Mouse (Mus musculus): Measurements from ENCODE around the gene B430305J03Rik. TPM values are rescaled to one million over a fixed set of nuclear protein-coding genes. Genes with fewer than 3 reads are reported as not detected.
A peak's percentile ranks its signal among the peaks of the same experiment; 100 is the strongest.

The B430305J03Rik gene
- total RNA-seq (2021) (under 1 TPM in 1 of 2 experiments, not detected in 1; 0.09 TPM), polyA plus RNA-seq (2012; rRNA removed) (0.15 and 0.21 TPM in 2 replicates)
- long read RNA-seq = 0 reads

DNA sequence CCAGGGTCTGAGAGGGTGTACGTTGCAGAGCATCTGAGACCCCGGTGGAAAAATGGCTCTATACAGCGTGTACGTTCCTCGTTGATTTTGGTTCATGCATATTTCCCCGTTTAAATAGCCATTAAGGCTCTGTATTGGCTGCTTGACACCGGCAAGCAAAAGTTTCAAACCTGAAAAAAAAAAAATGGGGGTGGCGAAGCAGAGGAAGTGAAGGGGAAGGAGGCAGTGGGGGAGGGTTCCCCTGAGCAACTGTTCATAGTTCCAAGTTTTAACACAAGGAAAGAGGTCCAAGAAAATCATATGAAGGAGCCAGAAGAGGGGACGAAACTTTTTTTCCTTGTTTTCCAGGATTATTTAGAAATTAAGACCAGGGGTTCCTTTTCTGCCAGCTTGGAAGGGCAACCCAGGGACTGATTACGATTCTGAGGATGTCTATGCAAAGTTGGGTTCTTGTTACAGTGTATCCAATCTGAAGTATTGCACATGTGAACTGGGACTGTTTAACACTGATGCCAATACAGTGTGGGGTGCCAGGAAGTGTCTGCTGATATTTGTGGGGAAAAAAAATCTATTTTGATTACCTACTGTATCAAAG, at the start of gene B430305J03Rik:
B430305J03Rik (minus strand) TSS at position 173 of the 595 bp plus-strand sequence.
- DNase-seq = no peak

DNA sequence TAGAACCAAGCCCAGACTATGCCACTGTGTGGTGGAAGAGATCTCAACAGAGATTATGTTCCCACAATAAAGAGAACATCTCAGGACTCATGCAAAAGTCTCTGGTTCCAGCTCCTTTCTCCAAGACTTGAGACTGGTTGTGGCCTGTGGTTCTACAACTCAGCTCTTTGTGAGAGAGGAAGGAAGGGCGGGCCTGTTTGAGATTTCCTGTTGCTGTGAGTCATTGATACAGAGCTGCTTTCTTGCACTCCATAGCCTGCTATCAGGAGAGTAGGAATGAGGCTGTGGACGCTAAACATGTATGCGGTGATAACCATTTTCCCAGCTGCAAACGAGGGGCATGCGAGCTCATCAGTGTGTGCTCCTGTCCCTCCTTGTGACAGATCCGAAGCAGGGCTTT, 43.9 kb upstream of the B430305J03Rik start:
- no peak for DNase-seq

DNA sequence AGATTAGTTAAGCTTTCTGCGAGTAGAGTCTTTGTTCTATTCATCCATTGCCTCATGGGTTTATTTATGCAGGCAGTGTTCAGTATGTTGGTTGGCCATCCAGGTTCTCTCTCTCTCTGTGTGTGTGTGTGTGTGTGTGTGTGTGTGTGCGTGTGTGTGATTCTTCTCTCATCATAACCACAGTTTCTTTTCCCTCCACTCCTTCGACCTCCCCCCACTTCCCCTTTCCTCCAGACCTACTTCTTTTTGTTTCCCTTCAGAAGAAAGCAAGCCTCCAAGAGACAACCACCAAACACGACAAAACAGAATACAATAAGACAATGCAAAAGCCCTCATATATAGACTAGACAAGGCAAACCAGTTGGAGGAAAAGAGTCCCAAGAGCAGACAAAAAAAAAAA, 41.2 kb upstream of the B430305J03Rik start:
- DNase-seq = no peak

DNA sequence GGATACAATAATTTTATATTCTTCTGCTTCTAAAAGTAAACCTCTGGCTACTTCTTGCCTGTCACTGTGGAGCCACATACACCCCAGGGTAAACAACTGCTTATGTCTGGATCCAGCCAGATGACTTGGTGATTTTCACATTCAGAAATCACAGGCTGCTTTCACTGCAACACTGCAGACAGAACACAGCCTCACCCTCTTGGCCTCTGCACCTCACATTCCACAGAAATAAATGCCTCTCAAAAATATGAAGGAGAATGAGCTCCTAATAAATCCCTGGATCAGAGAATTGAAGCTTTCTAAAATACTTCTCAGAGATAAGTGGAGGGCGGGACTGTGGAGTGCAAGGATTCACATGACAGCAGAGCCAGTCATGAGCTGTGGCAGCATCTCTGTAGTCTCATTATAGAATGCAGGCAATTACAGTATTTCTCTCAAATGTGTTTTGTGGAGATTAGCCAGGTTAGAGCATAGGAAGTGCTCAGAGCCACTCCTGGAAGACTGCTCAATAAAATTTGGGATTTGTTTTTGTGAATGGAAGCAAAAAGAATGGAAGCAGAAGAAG, 35.2 kb upstream of the B430305J03Rik start:
- DNase-seq = no peak

DNA sequence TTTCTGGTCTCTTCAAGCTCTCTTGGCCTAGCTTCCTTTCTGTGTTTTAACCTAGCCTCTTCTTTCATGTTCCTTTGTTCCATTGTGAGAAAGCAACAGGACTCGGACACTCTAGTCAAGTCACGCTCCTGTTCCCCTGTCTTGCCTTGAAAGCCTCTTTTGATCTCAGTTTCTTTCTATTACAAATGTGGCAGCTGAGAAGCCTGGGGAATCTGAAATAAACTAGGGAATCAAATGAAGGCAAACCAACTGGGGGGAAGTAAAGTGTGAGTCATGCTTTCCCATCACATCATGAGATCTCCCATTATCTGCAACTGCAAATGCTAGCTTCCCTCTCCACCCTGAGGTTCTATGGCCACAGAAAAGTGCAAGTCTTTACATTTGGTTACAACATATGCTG, 31.0 kb upstream of the B430305J03Rik start:
- DNase-seq = no peak

DNA sequence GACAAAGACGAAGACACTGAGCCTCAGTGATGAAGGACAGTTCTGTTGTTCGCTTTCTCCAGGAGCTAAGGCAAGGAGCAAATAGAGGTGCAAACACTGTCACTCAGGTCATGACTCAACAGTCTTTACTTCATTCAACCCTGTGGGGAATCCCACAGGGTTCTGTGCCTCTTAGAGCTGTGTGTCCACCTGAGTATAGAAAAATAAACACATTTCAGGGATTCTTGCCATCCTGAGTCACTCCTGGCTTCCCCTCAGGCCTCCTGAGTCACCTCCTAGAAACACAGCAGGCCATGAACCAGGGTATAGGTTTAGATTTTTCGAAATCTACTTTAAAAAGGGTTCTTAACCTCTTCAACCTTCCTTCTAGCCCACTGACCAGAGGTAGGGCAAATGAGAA, 29.6 kb upstream of the B430305J03Rik start:
- DNase-seq = no peak

DNA sequence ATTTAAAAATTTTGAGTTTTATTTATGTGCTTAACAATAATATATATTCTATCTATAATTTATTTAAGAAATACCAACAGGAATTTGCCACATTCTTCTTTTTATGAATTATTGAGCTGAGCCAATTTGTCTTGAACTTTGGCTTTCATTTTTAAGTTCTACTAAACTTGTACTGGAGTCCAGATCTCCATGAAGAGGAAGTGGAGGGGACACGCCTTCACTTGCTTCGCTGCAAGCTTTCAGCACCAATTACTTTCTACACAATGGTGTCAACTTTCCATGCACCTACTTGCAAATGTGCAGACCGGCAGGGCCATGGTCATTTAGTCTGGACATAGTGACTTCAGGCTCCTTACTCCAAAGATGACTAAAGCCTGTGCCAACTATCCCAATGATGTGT, 27.8 kb upstream of the B430305J03Rik start:
- DNase-seq = no peak

DNA sequence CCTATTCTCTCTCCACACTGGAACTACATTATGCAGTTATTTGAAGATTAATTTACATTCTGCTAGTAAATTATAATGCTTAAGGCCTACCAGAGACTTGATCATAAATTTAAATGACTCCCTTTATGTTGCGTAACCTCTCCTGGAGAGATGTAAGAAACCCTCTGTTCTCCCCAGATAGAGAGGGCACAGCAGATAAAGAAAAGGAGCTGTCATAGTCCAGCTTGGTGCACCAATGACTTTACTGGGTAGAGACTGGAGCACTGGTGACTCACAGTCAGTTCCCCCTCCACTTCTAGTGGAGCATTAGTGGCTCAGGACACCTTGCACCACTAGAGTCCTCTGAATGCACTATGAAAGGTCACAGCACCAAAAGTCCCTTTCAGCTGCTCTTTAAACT, 27.1 kb upstream of the B430305J03Rik start:
- DNase-seq = no peak

DNA sequence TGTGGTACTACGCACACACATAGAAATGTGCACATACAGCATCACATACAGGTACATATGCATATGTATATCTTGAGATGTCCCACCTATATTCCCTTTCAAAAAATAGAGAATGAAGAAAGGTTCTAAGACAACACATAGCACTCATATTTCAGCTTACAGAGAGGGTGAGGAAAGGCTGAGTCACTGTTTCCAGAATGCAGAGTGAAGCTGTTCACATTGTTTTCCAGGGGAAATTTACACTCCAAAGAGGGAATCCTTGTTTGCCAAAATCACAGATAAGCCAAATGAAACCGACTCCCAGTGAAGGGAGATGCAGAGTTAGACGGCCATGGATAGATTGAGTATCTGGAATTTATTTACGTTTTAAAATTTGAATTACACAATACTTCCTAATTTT, 25.8 kb upstream of the B430305J03Rik start:
- no peak for DNase-seq

DNA sequence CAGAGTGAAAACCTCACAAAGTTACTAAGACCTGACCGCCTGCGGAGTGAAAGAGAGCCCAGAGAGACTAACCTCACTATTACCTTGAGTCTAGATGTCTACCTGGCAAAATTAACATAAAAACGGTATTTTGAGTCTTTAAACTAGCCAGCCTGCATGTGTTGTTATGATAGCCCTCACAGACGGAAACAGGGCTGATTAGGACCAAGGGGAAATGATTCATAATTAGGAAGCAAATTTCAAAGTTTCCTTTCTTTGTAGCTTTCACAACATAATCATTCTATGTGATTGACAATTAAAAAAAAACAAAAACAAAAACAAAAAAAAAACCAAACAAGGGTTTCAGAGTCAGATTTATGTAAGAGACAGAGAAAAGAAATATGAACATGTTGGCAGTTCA, 20.6 kb upstream of the B430305J03Rik start:
- no peak for DNase-seq

DNA sequence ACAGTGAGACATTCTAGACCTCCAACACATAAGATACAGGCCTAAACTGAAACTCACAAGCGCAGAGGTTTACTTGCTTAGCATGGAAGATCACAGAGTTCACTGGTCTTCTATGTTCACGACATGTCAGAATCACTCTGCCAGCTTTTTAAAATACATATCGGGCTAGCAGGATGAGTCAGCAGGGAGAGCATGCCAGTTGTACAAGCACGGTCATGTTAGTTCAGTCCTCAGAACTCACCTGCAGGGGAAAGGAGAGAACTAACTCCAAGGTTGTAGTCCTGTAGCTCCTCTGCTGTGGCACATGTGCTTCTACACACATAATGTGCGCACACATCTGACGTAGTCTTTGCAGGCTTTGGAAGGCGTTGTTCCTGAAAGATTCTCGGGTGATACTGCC, 10.2 kb upstream of the B430305J03Rik start:
- no peak for DNase-seq

DNA sequence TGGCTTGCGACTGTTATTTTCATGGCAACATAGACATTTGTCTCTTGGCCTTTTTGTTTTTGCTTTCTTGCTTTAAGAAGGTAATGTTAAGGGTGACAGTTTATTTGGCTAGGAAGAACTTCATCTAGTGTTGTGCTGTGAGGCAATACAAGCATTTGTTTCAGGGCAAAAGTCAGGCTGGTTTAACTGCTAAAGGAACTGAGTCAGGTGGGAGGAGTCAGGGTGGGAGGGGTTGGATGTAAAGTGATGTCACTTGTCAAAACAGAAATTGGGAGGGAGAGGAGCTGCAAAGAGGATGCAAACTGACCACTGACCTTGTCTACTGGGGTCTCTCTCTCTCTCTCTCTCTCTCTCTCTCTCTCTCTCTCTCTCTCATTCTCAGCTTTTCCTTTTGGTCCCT, 2.7 kb upstream of the B430305J03Rik start:
- no peak for DNase-seq

DNA sequence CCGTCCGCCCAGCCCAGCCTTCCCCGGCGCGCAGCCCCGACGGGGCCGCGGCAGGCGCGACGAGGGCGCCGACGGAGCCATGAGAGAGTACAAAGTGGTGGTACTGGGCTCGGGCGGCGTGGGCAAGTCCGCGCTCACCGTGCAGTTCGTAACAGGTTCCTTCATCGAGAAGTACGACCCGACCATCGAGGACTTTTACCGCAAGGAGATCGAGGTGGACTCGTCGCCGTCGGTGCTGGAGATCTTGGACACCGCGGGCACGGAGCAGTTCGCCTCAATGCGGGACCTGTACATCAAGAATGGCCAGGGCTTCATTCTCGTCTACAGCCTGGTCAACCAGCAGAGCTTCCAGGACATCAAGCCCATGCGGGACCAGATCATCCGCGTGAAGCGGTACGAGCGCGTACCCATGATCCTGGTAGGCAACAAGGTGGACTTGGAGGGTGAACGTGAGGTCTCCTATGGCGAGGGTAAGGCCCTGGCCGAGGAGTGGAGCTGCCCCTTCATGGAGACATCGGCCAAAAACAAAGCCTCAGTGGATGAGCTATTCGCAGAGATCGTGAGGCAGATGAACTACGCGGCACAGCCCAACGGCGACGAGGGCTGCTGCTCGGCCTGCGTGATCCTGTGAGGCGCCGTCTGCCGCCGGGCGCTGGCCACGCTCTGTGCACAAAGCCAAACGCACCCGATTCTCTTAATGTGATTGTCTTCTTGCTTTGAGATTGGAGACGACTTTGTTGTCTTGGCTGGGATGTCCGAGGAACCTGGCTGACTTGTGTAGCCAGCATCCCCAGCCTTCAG, 573 bp downstream of the B430305J03Rik start:
- DNase-seq = peak; percentile 64

DNA sequence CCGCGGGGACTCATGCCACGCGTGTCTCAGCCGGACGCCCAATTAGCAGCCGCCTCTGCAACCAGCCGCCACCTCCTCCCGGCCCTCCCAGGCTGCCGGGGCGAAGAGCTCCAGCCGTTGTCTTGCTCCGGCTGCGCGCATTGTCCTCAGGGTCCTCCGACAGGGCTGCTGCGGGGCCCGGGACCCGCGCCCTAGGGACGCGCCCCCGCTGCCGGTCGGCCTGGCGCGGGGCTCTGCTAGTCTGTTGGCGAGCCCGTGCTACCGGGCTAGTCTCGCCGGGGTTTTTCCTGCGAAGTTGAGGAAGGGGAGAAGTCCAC, 1.1 kb downstream of the B430305J03Rik start:
- no peak for DNase-seq

DNA sequence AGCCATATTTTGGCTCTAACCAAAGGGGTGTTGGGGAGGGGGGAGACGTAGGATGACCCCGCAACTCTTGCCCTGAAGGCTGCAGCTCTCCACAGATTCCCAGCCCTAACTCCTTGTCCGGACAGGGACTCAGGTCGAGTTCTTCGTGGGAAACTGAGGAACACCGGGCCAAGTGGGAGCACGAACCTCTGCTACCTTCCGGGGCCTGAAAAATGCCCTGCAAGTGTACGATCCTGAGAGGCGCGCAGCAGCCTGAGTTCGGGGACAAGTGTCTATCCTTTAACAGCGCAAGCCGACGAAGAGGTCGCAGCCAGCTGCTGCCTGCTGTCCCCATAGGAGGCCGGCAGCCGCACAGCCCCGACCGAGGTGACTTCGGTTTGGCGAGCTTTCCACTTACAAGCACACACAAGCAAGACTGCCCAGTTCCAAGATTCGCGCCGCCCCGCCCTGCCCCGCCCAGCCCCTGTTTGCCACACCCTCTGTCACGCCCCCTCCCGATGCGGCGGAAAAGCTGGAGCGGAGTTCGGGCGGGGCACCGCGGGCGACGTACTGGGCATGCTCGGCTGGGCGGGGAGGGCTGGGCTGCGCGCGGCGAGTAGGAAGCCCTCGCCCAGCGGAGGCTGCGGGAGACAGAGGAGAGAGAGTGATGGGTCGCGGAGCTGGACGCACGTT, 1.6 kb downstream of the B430305J03Rik start:
- DNase-seq = peak; percentile 97

DNA sequence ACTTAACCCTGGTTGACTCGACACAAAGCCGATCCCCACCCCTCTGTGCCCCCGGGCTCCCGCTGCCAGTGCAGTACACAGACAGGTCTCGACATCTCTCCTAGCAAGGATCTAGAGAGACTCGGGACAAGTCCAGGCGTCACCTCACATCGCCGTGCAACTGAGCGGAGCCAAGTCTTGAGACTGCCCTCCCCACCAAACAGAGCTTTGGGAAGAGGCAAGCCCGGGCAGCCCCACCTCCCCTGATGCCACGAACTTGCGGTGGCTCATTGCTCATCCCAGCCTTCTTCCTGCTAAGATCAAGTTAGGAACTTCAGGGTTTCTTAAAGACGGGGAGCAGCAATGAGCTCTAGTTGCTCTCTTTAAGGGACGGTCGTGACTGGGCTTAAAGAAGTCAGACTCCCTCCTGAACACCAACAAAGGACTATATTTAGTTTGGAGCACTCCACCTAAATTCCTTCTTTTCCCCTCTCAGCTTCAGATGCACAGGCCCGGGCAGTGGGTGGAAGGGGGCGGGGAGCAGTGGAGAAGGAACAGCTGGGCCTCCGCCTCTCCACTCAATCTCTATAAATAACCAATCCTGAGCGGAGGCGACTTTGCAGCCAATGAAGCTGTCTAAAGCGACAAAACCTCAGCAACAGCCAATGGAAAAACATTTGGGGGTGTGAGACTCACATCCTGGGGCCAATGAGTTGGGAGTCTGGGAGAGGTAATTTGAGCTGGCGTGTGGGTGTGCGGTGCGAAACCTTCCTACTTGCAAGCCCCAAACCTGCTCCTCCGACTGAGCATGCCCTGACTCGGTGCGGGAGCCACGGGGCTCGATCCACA, 2.4 kb downstream of the B430305J03Rik start:
- DNase-seq = peak; percentile 92

DNA sequence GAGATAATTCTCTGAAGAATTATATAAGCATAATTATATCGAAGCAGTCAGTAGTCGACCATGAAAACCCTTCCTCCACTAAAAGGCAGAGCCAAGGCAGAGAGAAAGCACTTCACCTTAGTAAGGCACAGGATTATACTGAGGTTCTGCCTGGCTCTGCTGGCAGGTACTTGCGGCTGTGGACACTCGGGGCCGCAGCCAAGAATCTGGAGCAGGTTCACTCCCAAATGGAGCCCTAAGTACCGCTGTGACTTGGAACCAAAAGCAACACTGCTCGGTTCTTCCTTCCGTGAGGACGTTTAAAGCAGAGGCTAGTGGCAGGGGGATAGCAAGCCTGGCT, 3.0 kb downstream of the B430305J03Rik start:
- DNase-seq = no peak

DNA sequence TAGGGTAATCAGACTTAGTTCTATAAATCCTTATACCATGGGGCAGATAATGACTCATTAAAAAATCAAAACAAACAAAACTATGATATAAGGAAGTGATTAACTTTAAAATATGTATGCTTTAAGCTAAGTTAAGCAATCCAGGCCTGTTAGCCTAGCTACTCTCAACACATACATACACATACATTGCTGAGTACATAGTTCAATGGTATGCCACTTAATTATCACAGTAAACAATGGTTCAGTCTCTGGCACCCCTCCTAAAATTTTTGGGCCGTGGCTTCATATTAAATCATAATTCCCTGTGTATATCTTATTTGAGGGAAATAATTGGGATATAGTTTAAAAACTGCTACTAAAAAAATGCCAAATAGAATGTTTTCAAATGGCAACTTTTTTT, 4.4 kb downstream of the B430305J03Rik start, which contains the start of gene Rap2b:
Rap2b (plus strand) TSS at position 301 of the 400 bp plus-strand sequence.
- no peak for DNase-seq

DNA sequence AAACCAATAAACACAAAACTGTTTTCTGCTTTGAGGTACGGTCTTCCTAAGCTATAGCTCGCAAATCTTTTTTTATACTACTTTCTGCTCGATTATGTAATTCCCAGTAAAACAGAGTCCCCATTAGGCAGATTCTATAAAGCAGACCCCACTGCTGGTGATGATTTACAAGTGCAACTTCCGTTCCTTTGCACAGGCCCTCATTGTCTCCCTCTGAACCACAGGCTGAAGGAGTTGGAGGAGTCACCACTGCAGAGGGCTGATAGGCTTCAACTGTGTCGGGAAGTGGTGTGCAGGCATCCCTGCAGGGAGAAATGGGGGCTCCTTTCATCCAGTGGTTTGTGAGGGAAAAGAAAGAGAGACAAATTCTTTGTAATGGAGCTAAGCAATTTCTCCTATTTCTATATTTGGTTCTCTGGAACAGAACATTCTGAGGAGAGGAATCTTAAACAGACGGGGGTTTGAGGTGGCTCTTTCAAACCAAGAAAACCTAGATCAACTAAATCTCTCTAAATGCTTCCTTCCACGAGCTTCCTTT, 6.9 kb downstream of the B430305J03Rik start:
- no peak for DNase-seq

DNA sequence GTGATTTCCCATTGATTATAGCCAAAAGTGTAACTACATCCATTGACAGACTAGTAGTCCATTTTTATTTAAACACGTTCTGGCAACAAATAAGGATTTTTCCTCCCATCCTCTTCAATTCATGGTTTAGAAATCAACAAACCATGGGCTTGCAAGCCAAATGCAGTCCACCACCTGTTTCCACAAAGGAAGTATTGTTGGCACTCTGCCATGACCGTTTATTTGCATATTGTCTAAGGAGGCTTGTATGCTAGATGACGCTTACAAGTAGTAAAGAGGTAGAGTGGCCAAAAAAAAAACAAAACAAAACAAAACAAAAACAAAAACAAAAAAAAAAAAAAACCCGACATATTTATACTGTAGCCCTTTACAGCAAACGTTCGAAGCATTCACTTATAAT, 7.6 kb downstream of the B430305J03Rik start:
- DNase-seq = no peak

DNA sequence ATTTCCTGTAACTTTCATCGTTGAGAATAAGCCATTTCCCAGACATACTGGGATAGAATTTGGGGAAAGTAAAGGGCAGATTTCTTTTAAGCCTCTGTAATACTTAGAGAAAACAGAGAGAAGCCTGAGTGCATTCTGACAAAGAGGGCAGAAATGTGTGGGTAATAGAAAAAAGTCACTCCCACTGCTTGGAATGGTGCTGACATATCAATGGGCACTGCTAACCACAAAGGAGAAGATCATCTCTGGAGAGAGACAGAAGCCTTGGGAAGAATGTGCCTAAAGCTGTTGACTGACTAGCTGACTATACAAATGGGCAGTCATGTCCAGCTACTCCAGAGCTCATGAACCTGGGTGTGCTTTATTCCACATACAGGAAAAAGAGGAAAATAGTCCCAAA, 10.3 kb downstream of the B430305J03Rik start:
- no peak for DNase-seq

DNA sequence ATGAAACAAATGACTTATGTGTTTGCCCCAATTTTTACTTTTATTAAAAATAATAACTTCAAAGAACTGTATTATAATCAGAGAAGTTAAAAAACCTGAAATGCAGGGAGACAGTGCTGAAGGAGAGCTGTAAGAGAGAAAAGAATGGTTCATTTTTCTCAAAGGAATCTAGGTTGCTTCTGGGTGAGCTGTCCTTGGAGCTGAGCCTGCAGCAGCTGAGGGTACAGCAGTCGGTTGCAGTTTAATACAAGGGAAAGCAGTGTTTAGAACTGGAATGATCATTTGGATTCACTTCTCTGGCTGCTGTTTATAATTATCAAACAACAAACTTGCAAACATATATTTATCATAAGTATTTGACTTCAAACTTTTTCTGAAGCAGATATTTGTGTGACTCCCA, 16.3 kb downstream of the B430305J03Rik start:
- no peak for DNase-seq

All from adrenal gland, adult 2 months (tissue).